Mouse (Mus musculus) liver, embryonic 11.5 days (tissue): ENCODE results near the gene Nedd9. TPM values are rescaled to one million over a fixed set of nuclear protein-coding genes. Genes with fewer than 3 reads are reported as not detected.

Experiments
- ATAC-seq: fragments of 200-750 bp; cut with Nextera tagmentation; replicated peaks from 2 replicates; pipeline ENCODE4 v1.8.0; 2017; ENCODE audit warnings: moderate number of reproducible peaks, mild to moderate bottlenecking, moderate TSS enrichment, moderate library complexity; ENCODE audit not compliant: low FRiP score
- DNase-seq: peaks from one replicate; pipeline ENCODE4 v3.0.0-alpha.2; 2017; ENCODE audit warnings: low spot score
- H3K27ac ChIP-seq: fragments of 300-500 bp; sonication (generic); 2 replicates; pipeline ENCODE4 v1.5.1; 2014; ENCODE audit warnings: mild to moderate bottlenecking, low read depth, low read length, control low read depth
- H3K27me3 ChIP-seq: fragments of 300-500 bp; sonication (generic); replicated peaks from 2 replicates; pipeline ENCODE4 v1.6.1; 2014; ENCODE audit warnings: low read length, mixed read lengths; ENCODE audit not compliant: control insufficient read depth, insufficient read depth
- H3K36me3 ChIP-seq: fragments of 300-500 bp; sonication (generic); 2 replicates; pipeline ENCODE4 v1.6.1; 2014; ENCODE audit warnings: mild to moderate bottlenecking, low read length, moderate library complexity, mixed read lengths; ENCODE audit not compliant: control insufficient read depth, insufficient read depth
- H3K4me1 ChIP-seq: fragments of 300-500 bp; sonication (generic); replicated peaks from 2 replicates; pipeline ENCODE4 v1.6.1; 2014; ENCODE audit warnings: low read length, mixed read lengths; ENCODE audit not compliant: control insufficient read depth, insufficient read depth
- H3K4me2 ChIP-seq: fragments of 300-500 bp; sonication (generic); 2 replicates; pipeline ENCODE4 v1.6.1; 2014; ENCODE audit warnings: mild to moderate bottlenecking, control low read depth, moderate library complexity
- H3K4me3 ChIP-seq: fragments of 300-500 bp; sonication (generic); 2 replicates; pipeline ENCODE4 v1.5.1; 2014; ENCODE audit warnings: low read depth, low read length, control low read depth
- H3K9ac ChIP-seq: fragments of 300-500 bp; sonication (generic); 2 replicates; pipeline ENCODE4 v1.6.1; 2014; ENCODE audit warnings: low read depth, low read length, control low read depth
- H3K9me3 ChIP-seq: fragments of 300-500 bp; sonication (generic); 2 replicates; pipeline ENCODE4 v1.6.1; 2016; ENCODE audit warnings: low read length, inconsistent platforms, mixed read lengths; ENCODE audit not compliant: control insufficient read depth
- WGBS: fragments of 180-500 bp; shearing (Covaris S2); extraction: QIAGEN DNeasy Blood & Tissue Kit; methylation state at CpG from one replicate; pipeline ENCODE4 v1.1.7; 2014; 5-methylcytosine and 5-hydroxymethylcytosine counted together
- polyA plus RNA-seq: library from polyadenylated mRNA; unstranded; fragments of >200 nt; fragmentation: Nextera tagmentation; extraction: Ambion mirVana; gene quantifications from 2 replicates; pipeline ENCODE4 v1.2.1, GENCODE M21; 2014

The Nedd9 gene
- polyA plus RNA-seq, 1 experiment from 2014 or later: 6.1 TPM

GRCm38 (mm10) chr13:41500793-41501192 lies 13.6 kb upstream of the Nedd9 start:
- H3K4me2 ChIP-seq: no peak overlapping the region
- H3K27me3 ChIP-seq: no peaks in the 10 kb centered on the region
- H3K4me3 ChIP-seq: no peak overlapping the region
- H3K9ac ChIP-seq: no peak overlapping the region
- WGBS: 61% methylated on average over 3 of the region's 3 CpGs
- no peak overlapping the region for H3K27ac ChIP-seq
- H3K4me1 ChIP-seq: no peaks in the 10 kb centered on the region
- DNase-seq (no peak), ATAC-seq (no peak)
- H3K36me3 ChIP-seq: no peaks in the 10 kb centered on the region
- H3K9me3 ChIP-seq: no peaks in the 10 kb centered on the region

GRCm38 (mm10) chr13:41498611-41499121 lies 11.5 kb upstream of the Nedd9 start:
- no peak overlapping the region for H3K9ac ChIP-seq
- no peak overlapping the region for H3K4me2 ChIP-seq
- H3K4me1 ChIP-seq: no peaks in the 10 kb centered on the region
- H3K36me3 ChIP-seq: no peaks in the 10 kb centered on the region
- no peak overlapping the region for H3K4me3 ChIP-seq
- H3K9me3 ChIP-seq: no peaks in the 10 kb centered on the region
- ATAC-seq (no peak), DNase-seq (no peak)
- WGBS: 84% methylated on average over 2 of the region's 2 CpGs
- no peaks in the 10 kb centered on the region for H3K27me3 ChIP-seq
- H3K27ac ChIP-seq: no peak overlapping the region

DNA sequence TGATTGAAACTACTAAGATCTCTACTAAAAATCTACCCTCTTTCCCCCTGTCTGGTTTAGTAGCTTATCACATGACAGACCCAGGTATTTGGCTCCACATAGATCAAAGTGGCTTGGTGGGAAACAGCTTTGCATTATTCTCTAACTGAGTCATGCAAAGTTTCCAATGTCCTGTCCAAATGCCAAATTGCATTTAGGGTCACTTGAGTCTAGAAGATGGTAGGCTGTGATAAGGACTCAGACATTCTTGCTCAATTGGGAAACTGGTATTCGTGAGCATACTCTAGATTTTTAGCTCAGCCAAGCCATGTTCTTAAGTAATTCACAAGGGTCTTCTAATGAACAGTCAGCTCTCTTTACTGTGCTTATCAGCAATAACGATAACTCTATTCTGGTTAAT lies 7.5 kb upstream of the Nedd9 start:
- Histone ChIP-seq H3K9ac (no peak overlapping the region), H3K27me3 (no peaks in the 10 kb centered on the region), H3K4me1 (no peaks in the 10 kb centered on the region), H3K9me3 (no peaks in the 10 kb centered on the region), H3K4me3 (no peak overlapping the region), H3K4me2 (no peak overlapping the region), H3K27ac (no peak overlapping the region), H3K36me3 (no peaks in the 10 kb centered on the region)
- DNase-seq (no peak), ATAC-seq (no peak)
- WGBS: 85% methylated on average over 2 of the region's 2 CpGs

GRCm38 (mm10) chr13:41491981-41492702 lies 5.0 kb upstream of the Nedd9 start:
- Histone ChIP-seq H3K9me3 (no peaks in the 10 kb centered on the region), H3K9ac (no peak overlapping the region), H3K27me3 (no peaks in the 10 kb centered on the region), H3K27ac (no peak overlapping the region), H3K4me1 (no peaks in the 10 kb centered on the region), H3K4me3 (no peak overlapping the region), H3K36me3 (no peaks in the 10 kb centered on the region), H3K4me2 (no peak overlapping the region)
- 84% methylated on average over 8 of the region's 8 CpGs for WGBS
- DNase-seq (no peak), ATAC-seq (no peak)

DNA sequence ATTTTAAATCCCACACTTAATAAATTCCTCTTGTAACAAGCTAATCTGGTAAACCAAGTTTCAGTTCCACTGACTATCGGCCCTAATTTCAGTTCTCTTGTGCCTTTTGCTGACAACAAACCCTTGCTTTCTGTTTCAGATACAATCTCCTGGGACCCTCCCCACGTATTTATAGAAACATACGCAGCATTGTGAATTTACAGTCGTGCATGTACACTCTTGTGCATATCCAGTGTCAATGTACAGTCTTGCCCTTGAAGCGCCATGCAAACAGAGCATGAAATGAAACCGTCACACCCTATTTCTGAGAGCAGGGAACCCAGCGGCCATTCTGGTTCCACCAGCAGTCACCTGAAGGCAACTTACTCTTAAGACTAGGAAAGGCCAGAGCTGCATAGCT lies 4.4 kb upstream of the Nedd9 start:
- Histone ChIP-seq H3K9me3 (no peaks in the 10 kb centered on the region), H3K4me1 (peaks cover 4% of the 10 kb centered on the region; the same call in 1 of the 2 replicates), H3K27me3 (no peaks in the 10 kb centered on the region), H3K4me3 (no peak overlapping the region), H3K4me2 (no peak overlapping the region), H3K36me3 (no peaks in the 10 kb centered on the region), H3K9ac (no peak overlapping the region), H3K27ac (no peak overlapping the region)
- ATAC-seq: no peak
- no peak for DNase-seq
- WGBS: 82% methylated on average over 7 of the region's 7 CpGs

DNA sequence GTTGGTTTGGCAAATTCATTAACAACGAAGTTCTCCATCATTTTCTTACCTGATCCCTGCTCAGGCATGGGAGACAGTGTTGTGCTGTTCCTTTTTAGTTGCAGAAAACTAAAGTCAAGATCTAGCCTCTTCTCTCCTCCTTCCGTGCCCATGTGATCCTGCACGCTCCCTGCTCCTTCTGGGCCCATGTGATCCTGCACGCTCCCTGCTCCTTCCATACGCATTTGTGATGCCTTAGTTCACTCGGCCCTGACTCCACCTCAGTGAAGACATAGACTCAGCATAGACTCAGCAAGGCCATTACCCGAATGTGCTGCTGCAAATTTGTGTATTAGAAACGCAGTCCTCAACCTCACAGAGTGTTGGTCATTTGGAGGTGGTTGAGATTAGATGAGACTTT lies 3.1 kb upstream of the Nedd9 start:
- Histone ChIP-seq H3K9me3 (no peaks in the 10 kb centered on the region), H3K4me2 (no peak overlapping the region), H3K4me1 (peaks cover 4% of the 10 kb centered on the region; the same call in 1 of the 2 replicates), H3K27ac (no peak overlapping the region), H3K9ac (no peak overlapping the region), H3K4me3 (no peak overlapping the region), H3K27me3 (no peaks in the 10 kb centered on the region), H3K36me3 (no peaks in the 10 kb centered on the region)
- 86% methylated on average over 8 of the region's 8 CpGs for WGBS
- ATAC-seq (no peak), DNase-seq (no peak)

DNA sequence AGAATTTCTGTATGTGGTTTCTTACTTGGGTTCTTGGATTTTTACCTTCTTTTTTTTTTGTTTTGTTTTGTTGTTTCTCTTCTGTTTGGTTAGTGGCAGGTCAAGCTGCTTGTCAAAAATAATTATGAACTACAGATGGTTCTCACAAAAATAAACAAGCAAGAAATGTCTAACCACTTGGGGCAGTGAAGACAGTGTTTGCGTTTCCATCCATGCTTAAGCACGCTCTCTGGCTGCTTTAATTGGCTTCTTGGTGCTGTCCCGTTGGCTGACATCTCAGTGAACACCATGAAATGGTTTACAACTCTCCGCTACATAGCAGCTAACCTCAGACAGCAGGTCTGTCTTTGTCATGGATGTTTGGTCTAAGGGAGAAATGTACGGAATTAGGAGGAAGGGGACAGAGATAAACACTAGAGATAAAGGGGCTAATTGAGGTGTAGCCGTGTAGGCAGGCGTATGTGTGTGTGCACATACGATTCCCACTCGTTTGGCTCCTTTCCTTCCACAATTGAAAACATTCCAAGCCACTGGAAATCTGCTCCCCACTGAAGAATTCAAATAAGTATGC lies 2.6 kb upstream of the Nedd9 start:
- Histone ChIP-seq H3K36me3 (no peaks in the 10 kb centered on the region), H3K4me3 (no peak overlapping the region), H3K27ac (no peak overlapping the region), H3K4me2 (no peak overlapping the region), H3K9ac (no peak overlapping the region), H3K27me3 (no peaks in the 10 kb centered on the region), H3K9me3 (no peaks in the 10 kb centered on the region), H3K4me1 (peaks cover 4% of the 10 kb centered on the region; the same call in 1 of the 2 replicates)
- 63% methylated on average over 9 of the region's 9 CpGs for WGBS
- no peak for DNase-seq
- ATAC-seq: no peak

DNA sequence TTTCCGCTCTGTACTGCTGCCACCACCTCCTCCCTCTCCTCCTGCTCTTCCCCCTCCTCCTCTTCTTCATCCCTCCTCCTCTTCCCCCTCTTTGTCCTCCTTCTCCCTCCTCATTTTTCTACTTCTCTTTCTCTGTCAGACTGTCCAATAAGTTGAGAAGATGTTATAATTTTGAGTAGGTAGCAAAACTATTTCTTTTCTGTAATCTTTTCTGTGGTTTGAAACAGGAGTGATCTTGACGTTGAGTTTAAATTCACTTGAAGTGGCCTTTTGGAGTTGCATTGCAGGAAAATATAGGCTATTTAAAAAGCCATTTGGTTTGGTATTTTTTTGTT lies 214 bp upstream of the Nedd9 start:
- ATAC-seq: no peak
- 44% methylated on average over 2 of the region's 2 CpGs for WGBS
- Histone ChIP-seq H3K27ac (no peak overlapping the region), H3K9me3 (no peaks in the 10 kb centered on the region), H3K4me2 (no peak overlapping the region), H3K9ac (no peak overlapping the region), H3K27me3 (no peaks in the 10 kb centered on the region), H3K4me3 (no peak overlapping the region), H3K4me1 (peaks cover 4% of the 10 kb centered on the region; the same call in 1 of the 2 replicates), H3K36me3 (no peaks in the 10 kb centered on the region)
- no peak for DNase-seq

DNA sequence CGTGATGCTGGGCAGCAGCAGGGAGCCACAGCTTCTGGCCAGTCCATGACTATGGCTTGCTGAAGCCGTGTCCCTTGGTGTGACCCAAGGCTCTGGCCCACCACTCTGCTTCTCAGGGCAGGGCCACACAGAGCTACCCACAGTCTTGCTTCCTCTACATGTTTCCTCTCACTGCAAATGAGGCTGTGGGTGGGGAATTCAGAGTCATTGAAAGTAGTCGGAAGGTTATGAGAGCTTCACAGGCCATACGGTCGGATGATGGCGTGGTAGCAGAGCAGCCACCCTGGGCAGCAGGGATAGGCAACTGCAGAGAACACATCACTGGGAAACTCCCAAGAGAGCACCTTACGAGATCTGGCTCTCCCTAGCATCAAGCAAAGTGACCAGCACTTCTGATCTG lies 3.2 kb downstream of the Nedd9 start:
- WGBS: 85% methylated on average over 7 of the region's 7 CpGs
- H3K27me3 ChIP-seq: no peaks in the 10 kb centered on the region
- no peak overlapping the region for H3K27ac ChIP-seq
- no peak for ATAC-seq
- peaks cover 4% of the 10 kb centered on the region; the same call in 1 of the 2 replicates for H3K4me1 ChIP-seq
- no peak overlapping the region for H3K9ac ChIP-seq
- H3K9me3 ChIP-seq: no peaks in the 10 kb centered on the region
- DNase-seq: no peak
- H3K36me3 ChIP-seq: no peaks in the 10 kb centered on the region
- H3K4me3 ChIP-seq: no peak overlapping the region
- H3K4me2 ChIP-seq: no peak overlapping the region
